Mouse (Mus musculus) B cell, adult 62 days (primary cell): Measurements from ENCODE around the gene Kctd21. TPM values are rescaled to one million over a fixed set of nuclear protein-coding genes. Genes with fewer than 3 reads are reported as not detected.

Experiments used
- total RNA-seq: library from RNA; stranded (reverse); gene quantifications from 4 replicates; pipeline ENCODE4 v1.2.4, GENCODE M21; 2023

Kctd21 gene
- total RNA-seq = 0.52 to 1.5 TPM (median 0.73 TPM) in 4 replicates

DNA sequence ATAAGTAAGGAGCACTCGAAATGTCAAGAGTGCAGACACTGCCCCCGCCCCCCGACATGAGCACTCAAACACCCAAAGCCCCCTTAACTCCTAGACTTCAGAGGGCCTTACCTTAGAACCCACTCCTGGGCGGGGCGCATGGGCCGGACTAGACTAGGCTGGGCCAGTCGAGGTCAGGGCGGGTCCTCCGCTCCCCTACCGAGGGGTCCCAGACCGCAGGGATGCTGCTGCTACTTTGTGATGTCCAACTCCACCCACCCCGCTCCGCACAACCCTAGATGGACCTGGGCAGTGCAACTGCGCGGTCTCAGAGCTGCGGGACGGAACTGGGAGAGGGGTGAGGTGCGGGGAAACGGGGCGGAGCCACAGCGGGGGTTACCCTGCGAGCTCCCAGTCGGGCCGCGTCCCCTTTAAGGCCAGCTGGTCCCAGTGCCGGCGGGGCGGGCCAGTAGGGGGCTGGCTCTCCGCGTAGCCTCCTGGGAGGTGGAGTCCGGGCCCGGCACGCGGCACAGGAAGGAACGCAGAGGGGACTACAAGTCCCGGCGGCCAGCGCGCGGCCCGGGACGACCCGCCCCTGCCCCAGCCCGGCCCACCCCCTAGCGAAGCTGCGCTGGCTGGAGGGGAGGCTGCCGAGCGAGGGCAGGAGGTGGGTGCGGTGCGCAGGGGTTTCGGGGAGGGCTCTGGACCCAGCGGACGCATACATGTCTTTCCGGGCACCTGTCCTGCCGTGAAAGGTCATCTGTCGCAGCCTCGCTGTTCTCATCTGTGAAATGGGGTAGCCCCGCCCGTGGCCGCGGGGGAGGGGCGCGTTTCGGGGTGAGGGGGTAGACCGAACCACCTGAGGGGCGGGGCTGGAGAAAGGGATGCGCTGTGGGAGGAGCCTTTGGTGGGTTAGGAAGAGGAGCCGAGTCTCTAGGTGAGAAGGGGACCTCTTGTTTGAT, at the start of gene Kctd21, which contains the start of gene Usp35:
Gene Kctd21 (plus strand): TSS at position 602 of the 941 bp plus-strand sequence.
Gene Usp35 (minus strand): TSS at position 295 of the 941 bp plus-strand sequence.

Other genes with a start within 250 kb of the Kctd21 start
- 6.3 to 11.8 TPM (median 8.8 TPM) in 4 replicates for gene Usp35, start 307 bp upstream of the Kctd21 start, total RNA-seq
- 10.4 to 17.9 TPM (median 14.1 TPM) in 4 replicates for gene Alg8, start 39.3 kb downstream of the Kctd21 start, total RNA-seq
- gene Ndufc2, start 67.7 kb downstream of the Kctd21 start, total RNA-seq = 46.1 to 55.5 TPM (median 52.9 TPM) in 4 replicates
- gene Thrsp, start 85.4 kb downstream of the Kctd21 start, total RNA-seq = not detected in 4 replicates
- gene Kctd14, start 119.0 kb downstream of the Kctd21 start, total RNA-seq = 6.8 to 8.2 TPM (median 7.8 TPM) in 4 replicates
- gene Ints4, start 148.6 kb downstream of the Kctd21 start, total RNA-seq = 86.7 to 105 TPM (median 94.3 TPM) in 4 replicates
- gene Aamdc, start 247.2 kb downstream of the Kctd21 start, total RNA-seq = 7.7 to 11.3 TPM (median 10.0 TPM) in 4 replicates
- 77.0 to 82.8 TPM (median 79.8 TPM) in 4 replicates for gene Rsf1, start 247.6 kb downstream of the Kctd21 start, total RNA-seq